Mouse (Mus musculus) ES-E14 (cell line): ENCODE data around the gene Svopl. TPM values are rescaled to one million over a fixed set of nuclear protein-coding genes. Genes with fewer than 3 reads are reported as not detected.

Experiments used
- DNase-seq: peaks from one replicate; pipeline ENCODE4 v3.0.0-alpha.2; 2013; ENCODE audit warnings: low read depth, low spot score
- H3K27ac ChIP-seq: 2 replicates; pipeline ENCODE4 v1.5.1; 2012; ENCODE audit warnings: low read depth, mild to moderate bottlenecking, low read length, moderate library complexity, mixed read lengths; ENCODE audit not compliant: poor library complexity, insufficient read depth, severe bottlenecking
- H3K36me3 ChIP-seq: 2 replicates; pipeline ENCODE4 v1.6.1; 2012; ENCODE audit warnings: mild to moderate bottlenecking, low read length, moderate library complexity, mixed read lengths; ENCODE audit not compliant: control insufficient read depth, poor library complexity, insufficient read depth, severe bottlenecking
- H3K4me1 ChIP-seq, 2 experiments: fragments of 150-350 bp in 1 of 2; sonication (generic) in 1 of 2; 2 replicates each; pipeline ENCODE4 v1.6.1; 2012; ENCODE audit warnings: low read length in 2 of 2, mild to moderate bottlenecking in 1 of 2, mixed read lengths in 1 of 2; ENCODE audit not compliant: control insufficient read depth in 2 of 2, insufficient read depth in 2 of 2, poor library complexity in 1 of 2
- H3K4me3 ChIP-seq, 2 experiments: fragments of 150-350 bp in 1 of 2; sonication (generic) in 1 of 2; 2 replicates each; pipeline ENCODE4 v1.5.1; 2012; ENCODE audit warnings: low read length in 2 of 2, low read depth in 1 of 2, mild to moderate bottlenecking in 1 of 2, mixed read lengths in 1 of 2; ENCODE audit not compliant: insufficient read depth in 1 of 2, poor library complexity in 1 of 2, severe bottlenecking in 1 of 2
- H3K9ac ChIP-seq: 2 replicates; pipeline ENCODE4 v1.6.1; 2012; ENCODE audit warnings: low read depth, mild to moderate bottlenecking, low read length, mixed read lengths; ENCODE audit not compliant: poor library complexity, insufficient read depth, severe bottlenecking
- H3K9me3 ChIP-seq: fragments of 150-350 bp; sonication (generic); 2 replicates; pipeline ENCODE4 v1.6.1; 2012; ENCODE audit warnings: low read depth, mild to moderate bottlenecking, low read length; ENCODE audit not compliant: control insufficient read depth, insufficient read depth
- CHD2 ChIP-seq: IDR thresholded peaks from 2 replicates; pipeline ENCODE4 v1.6.1; 2014; ENCODE audit warnings: mild to moderate bottlenecking, low read depth, low read length, inconsistent platforms
- HCFC1 ChIP-seq: IDR thresholded peaks from 2 replicates; pipeline ENCODE4 v1.6.1; 2012; ENCODE audit warnings: low read length, inconsistent platforms, borderline replicate concordance; ENCODE audit not compliant: insufficient read depth
- MAFK ChIP-seq: IDR thresholded peaks from 2 replicates; pipeline ENCODE4 v1.6.1; 2014; ENCODE audit warnings: mild to moderate bottlenecking, low read depth, low read length, inconsistent platforms; ENCODE audit not compliant: insufficient read depth
- ZC3H11A ChIP-seq: IDR thresholded peaks from 2 replicates; pipeline ENCODE4 v1.6.1; 2012; ENCODE audit warnings: low read depth, mild to moderate bottlenecking, inconsistent platforms, low read length, borderline replicate concordance
- ZNF384 ChIP-seq: IDR thresholded peaks from 2 replicates; pipeline ENCODE4 v1.6.1; 2012; ENCODE audit warnings: low read depth, low read length, inconsistent platforms
- in situ Hi-C, 2 experiments: fragments of 600-800 bp; cut with MboI; formaldehyde crosslinking; loops; one replicate each; pipeline ENCODE4 v1.15.1; 2025; ENCODE audit warnings: low sequenced_read_pairs in 2 of 2, inconsistent platforms in 1 of 2; ENCODE audit not compliant: unreplicated experiment in 2 of 2
- total RNA-seq: library from RNA; depleted of rRNA; stranded (reverse); fragments of 300-350 nt; gene quantifications from 2 replicates; pipeline ENCODE4 v1.2.3, GENCODE M21; 2012

Gene Svopl
- total RNA-seq, 1 experiment: 0.18 TPM

GRCm38 (mm10) chr6:38066215-38066614 is 19.4 kb upstream of the Svopl start:
- Histone ChIP-seq H3K9me3 (no peaks in the 10 kb centered on the region; the same call in 1 of the 2 replicates), H3K9ac (no peak overlapping the region), H3K4me1 (peaks cover 0 to 1% of the 10 kb centered on the region in 2 experiments; a peak in 1 of 4 replicates), H3K36me3 (no peaks in the 10 kb centered on the region), H3K27ac (no peak overlapping the region), H3K4me3 (no peak overlapping the region)
- peak; percentile 70 for DNase-seq
- in situ Hi-C loops: loop anchor here in 1 of 2 experiments (25.0 kb wide), 1 partner anchor 604 kb away; no protein-coding TSS in a partner anchor
- TF ChIP-seq ZC3H11A (peak; percentile 95), ZNF384 (peak; percentile 53; the same call in 1 of the 2 replicates), HCFC1 (no peak)

- TF ChIP-seq CHD2 (no peak), ZC3H11A (no peak), ZNF384 (no peak), HCFC1 (no peak), MAFK (no peak)
- DNase-seq: no peak
- H3K27ac ChIP-seq: no peak overlapping the region
Measured at GRCm38 (mm10) chr6:38065501-38066122, 18.8 kb upstream of the Svopl start.

GRCm38 (mm10) chr6:38065122-38065500 is 18.3 kb upstream of the Svopl start:
- H3K9ac ChIP-seq: no peak overlapping the region
- TF ChIP-seq MAFK (no peak), ZNF384 (no peak), HCFC1 (no peak), ZC3H11A (no peak), CHD2 (no peak)
- H3K27ac ChIP-seq: no peak overlapping the region
- peaks cover 0 to 1% of the 10 kb centered on the region in 2 experiments; a peak in 1 of 4 replicates for H3K4me1 ChIP-seq
- no peaks in the 10 kb centered on the region; the same call in 1 of the 2 replicates for H3K9me3 ChIP-seq
- in situ Hi-C loops: loop anchor here in 1 of 2 experiments (25.0 kb wide), 1 partner anchor 603 kb away; no protein-coding TSS in a partner anchor
- H3K4me3 ChIP-seq: no peak overlapping the region
- no peak for DNase-seq
- H3K36me3 ChIP-seq: no peaks in the 10 kb centered on the region

More at GRCm38 (mm10) chr6:38065501-38066122, 18.8 kb upstream of the Svopl start:
- Histone ChIP-seq H3K4me1 (peaks cover 0 to 1% of the 10 kb centered on the region in 2 experiments; a peak in 1 of 4 replicates), H3K36me3 (no peaks in the 10 kb centered on the region), H3K9me3 (no peaks in the 10 kb centered on the region; the same call in 1 of the 2 replicates), H3K4me3 (no peak overlapping the region), H3K9ac (no peak overlapping the region)
- in situ Hi-C loops: loop anchor here in 1 of 2 experiments (25.0 kb wide), 1 partner anchor 603 kb away; no protein-coding TSS in a partner anchor

GRCm38 (mm10) chr6:38064621-38065020 is 17.8 kb upstream of the Svopl start:
- Histone ChIP-seq H3K27ac (no peak overlapping the region), H3K4me3 (no peak overlapping the region), H3K9me3 (no peaks in the 10 kb centered on the region; the same call in 1 of the 2 replicates), H3K4me1 (peaks cover 0 to 1% of the 10 kb centered on the region in 2 experiments; a peak in 1 of 4 replicates), H3K9ac (no peak overlapping the region), H3K36me3 (no peaks in the 10 kb centered on the region)
- DNase-seq: no peak
- in situ Hi-C loops: loop anchor here in 1 of 2 experiments (25.0 kb wide), 1 partner anchor 602 kb away; no protein-coding TSS in a partner anchor
- TF ChIP-seq MAFK (no peak), HCFC1 (no peak), ZNF384 (no peak), CHD2 (no peak), ZC3H11A (no peak)
